Mouse (Mus musculus) liver (tissue): ENCODE measurements at regions not wholly inside any gene's neighbourhood (a gene's known extent, or its start where the extent isn't known, plus 50 kb on each side); places are given as distances from the start of the nearest gene placed in this dataset.

Experiments used
- DNase-seq: peaks from one replicate; pipeline ENCODE4 v3.0.0-alpha.2; 2020; ENCODE audit warnings: mixed read lengths

DNA sequence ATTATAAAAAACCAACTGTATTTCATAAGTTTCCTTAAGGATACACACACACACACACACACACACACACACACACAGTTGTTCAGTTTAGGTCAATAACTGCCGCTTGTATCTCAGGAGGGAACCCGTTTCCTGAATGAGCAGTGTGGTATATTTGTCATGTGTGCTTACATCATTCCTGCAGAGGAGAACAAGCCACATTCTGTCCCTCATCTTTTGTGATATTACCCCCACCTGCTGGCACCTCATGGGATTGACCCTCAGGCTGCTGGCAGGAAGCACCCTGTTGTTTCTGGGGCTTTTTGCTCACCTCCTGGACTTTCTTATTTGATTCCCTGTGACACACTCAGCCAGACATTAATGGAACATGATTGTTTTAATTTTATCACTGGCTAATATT, 66.4 kb upstream of the Htr1a start:
- DNase-seq, result peak; percentile 61

DNA sequence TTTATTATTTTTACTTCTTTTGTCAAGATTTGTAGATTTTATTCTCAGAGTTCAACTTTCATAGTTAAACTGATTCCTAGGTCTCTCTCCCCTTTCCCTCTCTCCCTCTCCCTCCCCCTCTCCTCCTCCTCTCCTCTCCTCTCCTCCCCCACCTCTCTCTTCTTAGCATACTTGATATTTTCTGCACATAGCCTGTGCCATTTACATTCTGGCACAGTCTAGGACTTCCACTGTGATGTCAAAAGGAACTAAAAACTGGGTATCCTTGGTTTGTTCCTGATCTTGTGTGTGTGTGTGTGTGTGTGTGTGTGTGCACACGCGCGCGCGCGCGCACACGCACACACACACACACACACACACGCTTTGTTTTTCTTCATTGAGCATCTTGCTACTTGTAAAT, 64.9 kb upstream of the Htr1a start:
- DNase-seq, result no peak

DNA sequence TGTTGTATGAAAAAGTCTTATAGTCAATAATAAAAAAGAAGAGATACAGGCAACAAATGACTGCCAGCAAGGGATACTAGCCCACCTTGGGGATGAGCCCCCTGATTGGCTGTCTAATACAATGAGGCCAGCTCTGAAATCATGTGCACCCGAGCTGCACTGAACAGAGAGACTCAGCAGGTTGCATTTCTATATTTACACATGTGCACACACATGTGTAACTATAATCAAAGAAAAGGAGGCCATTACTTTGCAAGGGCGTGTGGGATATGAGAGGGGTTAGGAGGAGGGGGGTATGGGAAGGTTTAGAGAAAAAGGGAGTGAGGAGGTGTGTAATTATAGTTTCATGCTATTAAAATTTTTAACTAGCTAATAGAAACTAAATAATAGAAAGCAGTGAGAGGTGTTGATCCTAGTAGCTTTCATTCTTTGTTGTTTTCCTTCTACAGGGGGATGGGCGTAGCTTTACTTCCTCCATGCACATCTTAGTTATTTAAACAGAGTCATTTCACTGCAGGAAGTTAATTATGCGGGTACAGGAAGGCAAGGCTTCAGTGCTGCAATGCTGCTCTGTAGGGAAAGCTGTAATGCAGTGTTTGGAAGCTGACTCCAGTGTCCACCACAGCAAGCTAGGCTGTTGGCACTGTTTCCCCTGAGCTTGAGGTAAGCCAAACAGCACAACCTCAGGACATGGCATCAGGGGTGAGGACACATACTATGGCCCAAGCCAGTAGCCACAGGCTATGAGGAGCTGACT, 56.2 kb upstream of the Htr1a start:
- DNase-seq, result no peak
